Mouse (Mus musculus): ENCODE data around the gene Cnn2.
A peak's percentile ranks its signal among the peaks of the same experiment; 100 is the strongest.
"Not testable (repeated sequence)": the region's sequence is repeated elsewhere in the genome, so short reads cannot be mapped to it uniquely, and the experiment has no call there.

Cnn2 gene

DNA sequence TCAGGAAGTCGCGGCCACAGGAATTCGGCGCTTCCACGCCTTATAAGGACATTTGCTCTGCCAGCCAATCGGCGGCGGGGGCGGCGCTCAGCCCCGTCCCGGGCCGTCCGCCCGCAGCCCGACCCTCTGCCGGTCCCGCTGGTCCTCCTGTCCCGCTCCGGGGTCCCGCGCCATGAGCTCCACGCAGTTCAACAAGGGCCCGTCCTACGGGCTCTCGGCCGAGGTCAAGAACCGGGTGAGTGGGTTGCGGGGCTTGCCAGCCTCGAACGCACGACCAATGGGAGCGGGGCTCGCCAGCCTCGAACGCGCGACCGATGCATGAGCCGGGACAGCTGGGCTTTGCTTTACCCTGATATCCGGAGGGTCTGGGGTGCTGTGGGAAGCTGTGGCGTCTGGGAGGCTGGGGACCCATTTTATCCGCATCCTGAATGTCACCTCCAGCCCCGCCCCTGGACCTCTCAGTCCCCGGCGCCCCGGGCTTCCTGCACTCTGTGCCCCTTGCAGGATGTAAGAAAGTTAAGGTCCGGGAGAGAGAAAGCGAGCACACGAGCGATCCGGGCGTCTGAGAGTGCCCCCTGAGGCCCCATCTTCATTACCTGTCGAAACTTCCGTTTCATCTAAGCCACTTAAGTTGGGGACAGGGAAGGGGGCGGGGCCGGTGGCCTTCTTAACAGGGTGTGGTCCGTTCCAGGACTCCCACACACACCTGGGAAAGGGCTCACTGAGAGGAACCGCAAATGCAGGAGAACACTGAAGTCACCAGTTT is at the start of gene Cnn2:
Gene Cnn2, plus strand, starts transcription at position 79 of the 766 bp plus-strand sequence.
- no peak for DNase-seq (ENCODE audit: extremely low spot score, low read depth, low spot score)

DNA sequence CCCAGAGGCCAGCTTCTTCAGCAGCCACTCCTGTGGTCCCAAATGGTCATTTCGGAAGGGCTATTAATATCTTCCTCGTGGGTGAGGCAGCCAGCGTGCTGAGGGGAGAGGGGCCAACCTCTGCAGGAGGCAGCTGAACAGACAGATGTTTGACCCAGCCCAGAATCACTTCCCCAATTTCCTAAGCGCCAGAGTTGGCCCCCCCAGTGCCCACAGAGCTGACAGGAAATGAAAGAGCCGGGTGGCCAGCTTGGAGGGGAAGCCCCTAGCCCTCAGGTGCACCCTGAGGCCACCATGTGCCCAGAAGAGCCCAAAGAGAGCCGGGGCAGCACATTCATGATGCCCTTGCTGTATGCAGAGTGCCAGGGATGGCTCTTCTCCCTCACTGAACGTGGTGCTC is 47.6 kb upstream of the Cnn2 start:
- DNase-seq (ENCODE audit: extremely low spot score, low read depth, low spot score) = no peak

DNA sequence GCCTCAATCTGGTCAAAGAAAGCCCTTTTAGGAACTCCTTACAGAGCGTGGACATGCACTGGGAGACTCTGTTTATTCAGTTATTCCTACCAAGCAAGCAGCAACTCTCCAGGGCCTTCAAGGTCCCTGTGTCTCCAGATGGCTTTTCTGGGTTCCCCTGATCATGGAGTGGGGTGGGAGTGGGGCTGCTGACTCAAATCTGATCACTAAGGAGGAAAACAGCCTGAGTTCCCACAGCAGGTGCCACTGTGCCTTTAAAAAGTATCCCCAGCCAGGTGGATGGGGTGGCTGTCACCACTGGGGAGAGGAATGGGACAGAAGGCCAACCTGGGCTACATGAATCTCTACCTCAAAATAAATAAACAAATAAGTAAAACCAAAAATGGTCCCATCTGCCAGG is 45.4 kb upstream of the Cnn2 start:
- DNase-seq (ENCODE audit: extremely low spot score, low read depth, low spot score) = no peak

DNA sequence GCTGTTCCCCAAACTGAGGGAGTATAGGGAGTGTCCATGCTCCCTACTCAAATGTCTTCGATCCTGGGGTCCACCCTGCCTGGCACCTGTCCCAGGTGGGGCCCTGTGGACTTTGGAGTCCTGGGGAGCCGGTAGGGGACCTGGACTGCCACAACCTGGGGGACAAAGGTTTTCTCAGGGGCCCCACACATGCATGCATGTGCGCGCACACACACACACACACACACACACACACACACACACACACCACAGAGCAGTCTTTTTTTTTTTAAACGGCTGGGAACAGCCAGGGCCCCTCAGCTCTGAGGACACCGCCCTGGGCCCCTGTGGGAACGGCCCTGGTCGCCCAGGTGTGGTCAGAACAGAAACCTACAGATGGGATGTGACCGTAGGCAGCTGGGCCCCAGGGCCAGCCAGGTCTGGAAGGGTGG is 44.9 kb upstream of the Cnn2 start:
- no peak for DNase-seq (ENCODE audit: extremely low spot score, low read depth, low spot score)

DNA sequence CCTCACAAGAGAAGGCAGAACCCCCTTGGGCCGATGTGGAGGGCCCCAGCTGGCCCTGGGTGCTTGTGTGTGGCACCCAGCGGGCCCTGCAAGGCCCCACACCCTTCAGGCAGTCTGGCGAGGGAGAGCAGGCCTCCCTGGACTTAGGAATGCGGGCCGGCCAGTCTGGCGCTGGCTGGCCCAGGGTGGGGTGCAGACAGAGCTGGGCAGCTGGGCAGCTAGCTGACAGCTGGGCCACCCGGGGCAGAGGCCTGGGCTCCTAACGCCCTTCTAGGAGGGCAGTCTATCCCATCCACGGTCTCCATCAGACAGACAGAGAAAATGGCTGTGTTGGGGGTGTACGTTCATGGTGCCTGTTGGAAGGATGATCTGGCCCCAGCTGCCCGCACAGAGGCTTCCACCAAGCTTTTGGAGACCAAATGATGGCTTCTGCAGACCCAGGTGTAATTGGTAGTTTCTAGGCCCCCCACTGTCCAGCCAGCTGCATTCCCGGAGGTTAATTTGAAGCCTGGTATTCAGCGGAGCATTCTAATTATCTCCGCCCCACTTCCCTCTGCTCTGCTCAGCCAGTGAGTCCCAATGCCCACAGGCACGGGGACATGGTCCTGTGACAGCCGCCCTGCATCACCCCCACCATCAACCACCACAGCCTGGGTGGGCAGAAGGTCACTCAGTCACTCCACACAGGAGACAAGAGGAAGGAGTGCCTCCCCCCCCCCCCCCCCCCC is 42.7 kb upstream of the Cnn2 start:
- DNase-seq (ENCODE audit: extremely low spot score, low read depth, low spot score) = no peak

DNA sequence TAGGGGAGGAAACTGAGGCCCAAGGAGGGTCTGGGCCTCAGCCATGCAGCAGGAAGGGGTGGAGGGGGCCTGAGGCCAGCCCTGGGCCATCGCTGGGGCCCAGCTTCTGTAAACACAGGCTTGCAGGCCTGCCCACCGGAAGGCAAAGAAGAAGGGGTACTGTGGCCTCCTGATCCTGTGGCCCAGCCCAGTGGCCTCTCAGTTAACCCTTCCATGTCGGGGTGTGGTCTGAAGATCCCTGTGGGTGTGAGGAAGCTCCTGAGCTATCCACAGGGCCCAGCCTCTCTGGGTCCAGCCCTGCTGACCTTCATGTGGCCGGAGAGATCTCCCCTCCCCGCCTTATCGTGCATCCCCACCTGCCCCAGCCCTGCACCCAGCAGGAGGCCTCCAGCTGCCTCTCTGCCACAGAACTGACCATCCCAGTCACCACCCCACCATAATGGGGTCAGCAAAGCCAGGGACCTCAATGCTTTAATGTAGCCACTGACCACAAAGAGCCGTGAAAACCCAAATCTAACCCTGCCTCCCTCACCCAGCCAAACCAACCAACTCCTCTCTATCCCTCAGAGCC is 41.5 kb upstream of the Cnn2 start:
- DNase-seq (ENCODE audit: extremely low spot score, low read depth, low spot score) = no peak

DNA sequence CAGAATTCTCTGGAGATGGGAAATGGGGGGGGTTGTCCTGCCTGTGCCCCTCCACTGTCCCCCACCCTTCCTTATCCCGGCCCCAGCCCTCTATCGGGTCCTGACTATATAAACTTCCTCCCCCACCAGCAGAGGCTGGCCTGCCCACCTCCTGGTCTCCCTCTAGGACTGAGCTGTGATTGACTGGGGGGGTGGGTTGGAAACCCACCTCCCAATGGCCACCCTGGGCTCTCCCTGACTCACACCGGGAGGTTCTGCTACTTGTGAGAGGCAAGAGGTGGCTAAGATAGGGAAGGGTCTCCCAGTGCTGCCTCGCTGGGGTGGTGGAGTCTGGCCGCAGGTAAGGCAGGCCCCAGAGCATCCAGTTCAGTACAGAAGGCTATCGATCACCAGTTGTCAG is 40.9 kb upstream of the Cnn2 start:
- no peak for DNase-seq (ENCODE audit: extremely low spot score, low read depth, low spot score)

DNA sequence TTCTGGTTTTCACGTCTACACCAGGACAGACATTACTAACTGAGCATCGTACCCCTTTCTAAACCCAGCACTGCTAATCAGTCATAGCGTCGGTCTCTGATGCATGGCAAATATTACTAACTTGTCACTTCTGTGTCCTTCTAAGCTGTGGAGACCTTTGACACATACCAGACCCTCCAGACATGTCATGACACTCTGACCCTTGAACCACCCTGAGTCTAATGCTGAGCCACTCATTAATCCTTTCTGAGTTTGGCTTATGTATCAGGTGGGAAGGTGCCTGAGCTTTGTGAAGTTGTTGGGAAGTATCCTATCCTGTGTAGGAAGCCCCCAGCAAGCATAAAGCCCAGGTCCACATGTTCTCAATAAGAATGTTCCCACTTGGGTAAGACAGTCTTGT is 38.5 kb upstream of the Cnn2 start:
- no peak for DNase-seq (ENCODE audit: extremely low spot score, low read depth, low spot score)

DNA sequence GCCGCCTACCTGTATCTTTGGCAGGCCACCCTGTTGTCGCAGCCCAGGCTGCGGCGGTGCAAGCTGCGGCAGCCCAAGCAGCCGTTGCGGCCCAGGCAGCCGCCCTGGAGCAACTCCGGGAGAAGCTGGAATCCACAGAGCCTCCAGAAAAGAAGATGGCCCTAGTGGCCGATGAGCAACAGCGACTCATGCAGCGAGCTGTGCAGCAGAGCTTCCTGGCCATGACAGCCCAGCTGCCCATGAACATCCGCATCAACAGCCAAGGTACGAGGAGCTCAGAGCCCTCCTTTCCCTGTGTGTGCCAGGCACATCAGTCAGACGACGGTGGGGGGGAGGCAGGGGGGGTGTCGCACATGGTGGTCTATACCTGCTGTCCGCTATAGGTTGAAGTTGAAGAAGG is 37.7 kb upstream of the Cnn2 start:
- no peak for DNase-seq (ENCODE audit: extremely low spot score, low read depth, low spot score)

DNA sequence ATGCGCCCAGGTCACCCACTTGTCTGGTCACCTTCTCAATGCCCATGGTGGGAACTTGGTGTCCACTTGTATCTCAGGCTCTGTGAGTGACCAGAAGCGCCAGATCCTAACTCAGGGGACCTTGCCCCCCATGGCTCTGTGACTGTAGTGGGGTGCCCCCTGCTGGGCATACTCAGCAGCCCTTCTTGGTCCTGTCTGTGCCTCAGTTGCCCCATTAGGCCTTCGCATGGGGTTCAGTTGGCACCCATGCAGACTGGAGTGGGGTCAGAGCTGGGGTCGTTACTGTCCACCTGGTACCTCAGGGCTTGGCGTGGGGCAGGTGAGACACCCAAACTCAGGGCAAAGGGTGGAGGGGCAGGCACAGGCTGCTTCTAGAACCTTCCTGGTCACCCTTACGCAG is 34.4 kb upstream of the Cnn2 start:
- DNase-seq (ENCODE audit: extremely low spot score, low read depth, low spot score) = no peak

DNA sequence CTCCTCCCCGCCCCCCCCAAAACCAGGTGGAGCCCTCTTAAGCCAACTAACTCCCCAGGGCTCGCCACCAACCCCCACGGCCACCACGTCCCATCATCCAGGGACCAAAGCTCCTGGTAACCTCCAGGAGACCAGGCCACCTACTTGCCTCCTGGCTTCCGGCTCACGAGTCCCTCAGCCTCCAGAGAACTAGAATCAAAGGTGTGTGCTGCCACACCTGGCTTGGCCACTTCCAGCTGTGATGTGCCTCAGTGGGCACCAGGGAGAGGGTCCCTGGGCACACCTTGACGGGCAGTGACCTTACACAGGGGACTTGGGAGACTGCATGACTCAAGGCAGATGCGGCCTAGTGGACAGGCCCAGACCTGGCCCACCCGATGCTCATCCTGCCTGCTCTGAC is 32.7 kb upstream of the Cnn2 start:
- DNase-seq (ENCODE audit: extremely low spot score, low read depth, low spot score) = no peak

DNA sequence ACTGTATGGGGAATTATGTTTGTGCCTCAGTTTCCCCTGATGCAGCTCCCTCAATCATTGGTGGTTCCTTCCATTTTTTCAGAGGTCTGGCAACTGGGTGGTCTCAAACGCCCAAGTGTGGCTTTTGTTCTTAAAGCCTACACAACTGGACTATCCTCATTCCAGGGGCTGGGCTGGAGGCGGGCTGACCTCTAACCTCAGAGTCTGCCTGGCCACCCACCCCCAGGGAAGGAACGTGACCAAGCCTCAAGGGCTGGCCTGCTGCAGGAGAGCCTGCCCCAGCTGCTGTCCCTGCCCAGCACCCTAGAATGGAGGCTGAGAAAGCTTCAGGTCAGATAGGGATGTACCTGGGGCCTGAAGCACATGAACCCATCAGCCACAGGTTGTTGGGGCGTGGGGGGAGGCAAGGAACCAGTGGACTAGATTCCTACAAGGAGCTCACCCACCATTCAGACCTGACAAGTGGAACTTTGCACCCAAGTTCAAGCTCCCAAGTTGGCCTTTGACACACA is 31.7 kb upstream of the Cnn2 start:
- no peak for DNase-seq (ENCODE audit: extremely low spot score, low read depth, low spot score)

DNA sequence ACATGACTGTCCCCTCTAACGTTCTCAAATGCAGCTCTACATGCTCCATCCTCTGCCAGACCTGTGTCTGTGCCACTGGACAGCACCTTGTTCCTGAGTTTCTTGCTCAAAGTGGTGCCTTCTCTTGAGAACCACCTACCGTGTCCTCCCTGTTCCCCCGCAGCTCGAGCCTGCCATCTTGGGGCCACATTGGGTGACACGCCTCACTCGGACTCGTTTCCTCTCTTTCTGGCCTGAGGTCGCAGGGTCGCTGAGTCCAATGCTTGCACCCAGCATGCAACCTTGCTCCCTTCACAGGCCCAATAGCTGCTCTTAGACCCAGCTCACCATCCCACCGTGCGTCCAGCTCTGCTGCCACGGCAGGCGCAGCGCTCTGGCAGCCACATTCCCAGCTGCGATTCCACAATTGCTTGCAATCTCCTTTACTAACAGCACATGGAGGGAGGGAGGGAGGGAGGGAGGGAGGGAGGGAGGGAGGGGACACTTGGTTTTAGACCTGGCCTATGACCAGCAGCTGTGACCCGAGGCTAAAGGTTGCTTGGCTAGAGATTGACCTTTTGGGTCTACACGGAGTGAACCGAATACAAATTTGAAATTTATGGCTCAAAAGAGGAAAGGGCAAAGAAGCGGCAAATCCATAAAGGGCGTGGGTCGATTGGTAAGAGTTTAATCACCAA is 30.1 kb upstream of the Cnn2 start:
- DNase-seq (ENCODE audit: extremely low spot score, low read depth, low spot score) = no peak

DNA sequence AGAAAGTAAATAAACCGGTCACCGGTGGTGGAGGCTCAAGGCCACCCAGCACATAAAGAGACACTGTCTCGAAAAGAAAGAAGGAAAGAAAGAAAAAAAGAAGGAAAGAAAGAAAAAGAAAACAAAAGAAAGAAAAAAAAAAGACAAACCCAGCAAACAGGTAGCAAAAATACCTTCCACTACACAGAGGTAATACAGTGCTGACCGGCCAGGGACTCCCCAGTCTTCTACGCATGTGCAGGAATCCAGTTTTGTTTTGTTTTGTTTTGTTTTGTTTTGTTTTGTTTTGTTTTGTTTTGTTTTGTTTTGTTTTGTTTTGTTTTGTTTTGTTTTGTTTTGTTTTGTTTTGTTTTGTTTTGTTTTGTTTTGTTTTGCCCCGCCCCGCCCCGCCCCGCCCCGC is 29.0 kb upstream of the Cnn2 start:
- DNase-seq (ENCODE audit: extremely low spot score, low read depth, low spot score) = not testable (repeated sequence)

DNA sequence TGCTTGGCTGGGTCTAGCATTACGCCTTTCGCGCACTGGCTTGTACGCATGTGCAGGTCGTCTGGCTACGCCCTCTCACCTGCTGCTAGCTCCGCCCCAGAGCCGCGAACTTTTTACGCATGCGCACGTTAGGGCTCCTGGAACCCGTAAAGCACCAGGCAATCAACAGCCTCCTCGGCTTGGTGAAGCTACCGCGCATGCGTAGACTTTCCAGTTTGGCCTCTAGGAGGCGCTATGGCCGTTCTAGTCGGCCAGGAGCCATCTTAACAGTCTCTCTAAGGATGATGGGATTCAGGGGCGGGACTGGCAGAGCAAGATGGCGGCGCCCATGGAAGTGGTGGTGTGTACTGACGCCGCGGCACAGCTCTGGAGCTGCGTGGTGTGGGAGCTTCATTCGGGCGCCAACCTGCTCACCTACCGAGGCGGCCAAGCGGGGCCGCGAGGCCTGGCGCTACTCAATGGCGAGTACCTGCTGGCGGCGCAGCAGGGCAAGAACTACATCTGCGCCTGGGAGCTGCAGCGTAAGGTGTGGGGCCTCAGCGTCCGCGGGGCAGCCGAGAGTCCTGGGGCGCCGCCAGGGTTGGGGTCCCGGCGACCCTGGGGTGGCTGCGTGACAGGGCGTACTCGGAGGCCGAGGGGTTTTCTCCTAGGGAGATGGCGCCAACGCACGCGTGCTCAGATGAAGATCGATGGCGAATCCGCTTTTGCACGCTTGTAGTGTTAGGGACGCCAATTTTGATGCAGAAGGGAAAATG is 28.4 kb upstream of the Cnn2 start, which contains the start of gene Wdr18:
Gene Wdr18, plus strand, starts transcription at position 306 of the 755 bp plus-strand sequence.
- peak; percentile 100 for DNase-seq (ENCODE audit: extremely low spot score, low read depth, low spot score)

DNA sequence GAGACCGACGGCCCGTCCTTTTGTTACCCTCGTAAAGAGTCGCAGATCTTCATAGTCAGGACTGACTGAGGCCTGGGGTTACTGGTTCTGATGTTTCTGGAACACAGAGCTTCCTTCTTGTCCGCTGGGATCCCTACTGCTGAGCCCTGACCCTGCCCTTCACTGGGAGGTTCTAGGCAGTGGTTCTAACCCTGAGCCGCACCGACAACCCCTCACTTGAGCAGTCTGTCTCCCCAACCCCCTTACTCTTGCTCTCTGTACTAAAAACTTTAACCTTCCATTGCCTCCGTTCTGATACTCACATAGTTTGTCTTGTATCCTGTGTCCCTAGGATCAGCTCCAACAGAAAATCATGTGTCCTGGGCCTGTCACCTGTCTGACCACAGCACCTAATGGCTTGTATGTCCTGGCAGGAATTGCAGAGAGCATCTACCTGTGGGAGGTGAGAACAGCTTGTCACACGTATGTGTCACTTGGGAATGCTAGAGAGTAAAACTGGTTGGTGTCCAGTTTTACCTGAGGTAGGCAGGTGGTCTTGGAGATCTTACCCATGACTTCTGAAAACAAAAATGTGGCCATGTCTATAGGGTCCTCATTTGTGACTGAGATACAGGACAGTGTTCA is 27.6 kb upstream of the Cnn2 start:
- DNase-seq (ENCODE audit: extremely low spot score, low read depth, low spot score) = no peak

DNA sequence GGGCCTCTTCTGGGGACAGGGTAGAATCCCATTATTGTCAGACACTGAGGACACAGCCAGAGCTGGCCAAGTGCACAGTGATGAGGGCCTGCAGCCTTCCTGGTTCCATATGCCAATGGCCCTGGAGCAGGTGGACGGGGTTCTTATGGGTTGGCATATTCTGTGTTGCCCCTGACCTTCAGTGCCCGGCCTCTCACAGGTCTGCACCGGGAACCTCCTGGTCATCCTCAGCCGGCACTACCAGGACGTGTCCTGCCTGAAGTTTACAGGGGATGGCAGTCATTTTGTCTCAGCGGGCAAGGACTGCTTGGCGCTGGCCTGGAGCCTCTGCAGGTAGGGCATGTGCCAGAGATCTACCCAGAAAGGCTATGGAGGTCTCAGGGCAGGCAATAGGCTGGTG is 23.7 kb upstream of the Cnn2 start:
- DNase-seq (ENCODE audit: extremely low spot score, low read depth, low spot score) = no peak

DNA sequence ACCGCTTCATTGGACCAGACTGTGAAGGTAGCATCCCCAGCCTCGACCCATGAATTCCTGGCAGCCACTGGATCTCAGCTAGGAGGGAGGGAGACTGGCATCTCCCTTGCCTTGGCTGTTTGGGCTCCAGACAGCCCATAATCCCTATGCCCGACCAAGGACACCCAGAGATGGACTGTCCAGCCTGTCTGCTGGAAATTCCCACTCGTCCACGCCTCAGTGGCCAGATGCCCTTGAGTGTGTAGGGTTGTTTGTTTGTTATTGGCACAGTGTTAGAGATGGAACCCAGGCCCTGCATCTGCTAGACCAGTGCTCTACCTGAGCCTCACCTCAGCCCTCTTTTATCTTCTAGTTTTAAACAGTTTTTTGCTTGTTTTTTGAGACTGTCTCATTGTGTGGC is 23.1 kb upstream of the Cnn2 start:
- DNase-seq (ENCODE audit: extremely low spot score, low read depth, low spot score) = no peak

DNA sequence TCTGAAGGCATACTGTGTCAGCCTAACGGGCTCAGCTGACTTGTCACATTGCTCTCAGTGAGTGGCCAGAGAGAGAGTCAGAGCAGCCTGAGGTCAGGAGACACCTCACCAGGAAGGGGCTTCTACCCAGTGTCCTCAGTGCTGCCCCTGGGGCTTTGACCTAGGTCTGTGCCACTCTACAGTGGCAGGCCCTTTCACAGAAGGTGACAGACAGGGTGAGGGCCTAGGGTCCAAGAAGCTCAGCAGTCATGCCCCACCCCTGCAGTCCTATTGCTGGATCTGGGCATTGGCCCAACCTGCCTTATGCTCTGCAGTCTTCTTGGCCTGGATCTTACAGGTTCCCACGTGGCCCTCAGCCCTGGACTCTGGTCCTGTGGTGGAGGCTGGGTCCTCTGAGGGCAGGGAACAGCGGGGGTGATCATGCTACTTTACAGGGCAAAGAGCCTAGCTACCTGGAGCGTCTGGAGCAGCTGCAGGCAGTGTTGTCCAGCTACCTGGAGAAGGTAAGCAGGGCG is 21.4 kb upstream of the Cnn2 start:
- no peak for DNase-seq (ENCODE audit: extremely low spot score, low read depth, low spot score)

DNA sequence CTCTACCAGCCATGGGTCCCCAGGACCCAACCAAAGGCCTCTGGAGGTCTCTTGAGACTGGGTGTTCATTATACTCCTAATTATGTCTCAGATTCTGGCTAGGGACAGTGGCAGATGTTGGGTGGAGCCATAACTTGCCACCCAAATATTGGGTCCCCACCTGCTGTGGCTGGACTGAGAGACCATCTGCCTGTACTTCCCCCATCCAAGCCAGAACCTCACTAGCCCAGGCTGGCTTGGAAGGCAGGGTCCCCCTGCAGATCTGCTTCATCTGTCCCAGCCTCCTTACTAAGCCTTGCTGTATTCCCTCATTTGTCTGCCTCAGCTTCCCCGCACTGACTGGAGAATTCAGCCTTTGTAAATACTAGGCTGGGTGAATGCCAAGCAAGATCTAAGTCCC is 20.2 kb upstream of the Cnn2 start:
- no peak for DNase-seq (ENCODE audit: extremely low spot score, low read depth, low spot score)
